Mouse (Mus musculus): Measurements from ENCODE around the gene Irak2. TPM values are rescaled to one million over a fixed set of nuclear protein-coding genes. Genes with fewer than 3 reads are reported as not detected.

Gene Irak2
- polyA plus RNA-seq, 1 experiment = 31.8 TPM

GRCm38 (mm10) chr6:113630322-113630721 lies 7.9 kb upstream of the Irak2 start:
- no peak overlapping the region for H3K4me3 ChIP-seq (replicated peaks)
- peaks cover 75% of the 10 kb centered on the region for H3K36me3 ChIP-seq (replicated peaks; ENCODE audit: low read length)
- H3K4me1 ChIP-seq = peaks cover 21% of the 10 kb centered on the region
- no peaks in the 10 kb centered on the region for H3K9me3 ChIP-seq
- no peaks in the 10 kb centered on the region for H3K27me3 ChIP-seq (replicated peaks)
- TF ChIP-seq GATA1 (IDR thresholded peaks at IDR 0.05; ENCODE audit: borderline replicate concordance, low read length) = no peak

DNA sequence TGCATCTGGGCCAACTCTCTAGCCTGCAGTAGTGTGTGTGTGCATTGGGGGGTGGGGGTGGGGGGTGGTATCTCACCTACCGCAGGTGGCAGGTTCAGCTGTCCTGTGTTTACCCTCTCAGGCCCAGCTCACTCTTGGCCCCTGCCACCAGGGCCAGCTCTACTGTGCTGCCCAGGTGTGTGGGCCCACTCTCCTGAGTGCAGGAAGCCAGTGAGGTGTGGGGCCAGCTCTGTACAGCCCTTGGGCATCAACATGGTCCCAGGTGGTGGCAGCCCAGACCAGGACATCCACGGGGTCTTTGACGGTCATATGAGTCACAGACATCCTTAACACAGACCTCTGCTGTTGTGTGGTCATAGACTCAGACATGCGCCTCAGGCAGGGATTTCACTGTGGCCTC lies 5.4 kb upstream of the Irak2 start:
- no peak overlapping the region for H3K4me3 ChIP-seq (replicated peaks)
- TF ChIP-seq FLI1 (IDR thresholded peaks at IDR 0.05; ENCODE audit: low read length) (no peak), GATA1 (IDR thresholded peaks at IDR 0.05; ENCODE audit: borderline replicate concordance, low read length) (no peak)
- peaks cover 4% of the 10 kb centered on the region for H3K27me3 ChIP-seq (replicated peaks)
- H3K36me3 ChIP-seq (replicated peaks; ENCODE audit: low read length) = peaks cover 58% of the 10 kb centered on the region
- H3K4me1 ChIP-seq = peaks cover 10% of the 10 kb centered on the region
- H3K9me3 ChIP-seq = no peaks in the 10 kb centered on the region

DNA sequence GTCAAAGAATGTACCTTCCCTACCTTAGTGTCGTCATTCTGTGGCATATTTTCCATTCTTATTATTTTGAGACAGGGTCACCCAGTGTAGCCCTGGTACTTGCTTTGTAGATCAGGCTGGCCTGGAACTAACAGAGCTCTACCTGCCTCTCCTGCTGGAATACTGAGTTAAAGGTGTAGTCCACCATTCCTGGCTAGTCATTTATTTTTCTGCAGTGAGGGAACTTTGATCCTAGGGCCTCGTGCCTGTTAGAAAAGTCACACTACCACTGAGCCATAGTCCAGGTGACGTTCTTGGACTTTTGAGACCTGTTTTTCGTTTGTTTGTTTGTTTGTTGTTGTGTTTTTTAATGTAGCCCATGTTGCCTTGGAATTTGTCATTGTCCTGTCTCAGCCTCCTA lies 934 bp downstream of the Irak2 start:
- TF ChIP-seq GATA1 (IDR thresholded peaks at IDR 0.05; ENCODE audit: borderline replicate concordance, low read length) (no peak), FLI1 (IDR thresholded peaks at IDR 0.05; ENCODE audit: low read length) (no peak)
- no peaks in the 10 kb centered on the region for H3K9me3 ChIP-seq
- peaks cover 7% of the 10 kb centered on the region for H3K4me1 ChIP-seq
- H3K27me3 ChIP-seq (replicated peaks) = peaks cover 24% of the 10 kb centered on the region
- no peaks in the 10 kb centered on the region for H3K36me3 ChIP-seq (replicated peaks; ENCODE audit: low read length)
- H3K4me3 ChIP-seq (replicated peaks) = peak overlapping the region; percentile 80

GRCm38 (mm10) chr6:113642605-113643004 lies 4.3 kb downstream of the Irak2 start:
- Histone ChIP-seq H3K27me3 (replicated peaks) (peaks cover 39% of the 10 kb centered on the region), H3K4me3 (replicated peaks) (no peak overlapping the region), H3K9me3 (no peaks in the 10 kb centered on the region), H3K4me1 (peaks cover 14% of the 10 kb centered on the region), H3K36me3 (replicated peaks; ENCODE audit: low read length) (no peaks in the 10 kb centered on the region)
- TF ChIP-seq GATA1 (IDR thresholded peaks at IDR 0.05; ENCODE audit: borderline replicate concordance, low read length) = no peak
- no peak for TF ChIP-seq FLI1 (IDR thresholded peaks at IDR 0.05; ENCODE audit: low read length)

GRCm38 (mm10) chr6:113643021-113643420 lies 4.8 kb downstream of the Irak2 start:
- H3K4me1 ChIP-seq = peaks cover 14% of the 10 kb centered on the region
- H3K9me3 ChIP-seq = no peaks in the 10 kb centered on the region
- peaks cover 1% of the 10 kb centered on the region for H3K36me3 ChIP-seq (replicated peaks; ENCODE audit: low read length)
- H3K27me3 ChIP-seq (replicated peaks) = peaks cover 40% of the 10 kb centered on the region
- TF ChIP-seq FLI1 (IDR thresholded peaks at IDR 0.05; ENCODE audit: low read length) = no peak
- H3K4me3 ChIP-seq (replicated peaks) = no peak overlapping the region

DNA sequence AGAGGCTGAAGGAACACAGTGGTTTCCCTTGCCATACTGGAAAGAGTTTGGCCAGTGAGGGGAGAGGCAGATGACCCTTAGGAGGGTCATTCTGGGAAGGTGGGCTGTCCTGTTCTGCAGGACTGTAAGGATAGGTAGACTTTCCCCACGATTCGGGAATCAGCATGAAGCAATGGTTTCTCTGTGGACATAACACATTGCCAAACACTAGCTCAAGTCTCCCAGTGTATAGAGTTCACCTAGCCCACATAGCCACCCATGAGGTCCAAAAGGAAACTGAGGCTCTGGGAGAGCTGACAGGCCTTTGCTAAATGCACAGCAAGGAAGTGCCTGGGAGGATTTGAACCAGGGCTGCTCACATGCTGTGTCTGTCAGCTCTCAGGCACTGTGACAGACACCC lies 5.7 kb downstream of the Irak2 start:
- Histone ChIP-seq H3K4me1 (peaks cover 15% of the 10 kb centered on the region), H3K4me3 (replicated peaks) (no peak overlapping the region), H3K27me3 (replicated peaks) (peaks cover 48% of the 10 kb centered on the region), H3K9me3 (no peaks in the 10 kb centered on the region), H3K36me3 (replicated peaks; ENCODE audit: low read length) (peaks cover 5% of the 10 kb centered on the region)
- TF ChIP-seq FLI1 (IDR thresholded peaks at IDR 0.05; ENCODE audit: low read length) (no peak), GATA1 (IDR thresholded peaks at IDR 0.05; ENCODE audit: borderline replicate concordance, low read length) (no peak)

GRCm38 (mm10) chr6:113644808-113645207 lies 6.5 kb downstream of the Irak2 start:
- Histone ChIP-seq H3K4me3 (replicated peaks) (no peak overlapping the region), H3K36me3 (replicated peaks; ENCODE audit: low read length) (peaks cover 5% of the 10 kb centered on the region), H3K27me3 (replicated peaks) (peaks cover 48% of the 10 kb centered on the region), H3K4me1 (peaks cover 23% of the 10 kb centered on the region), H3K9me3 (no peaks in the 10 kb centered on the region)
- TF ChIP-seq FLI1 (IDR thresholded peaks at IDR 0.05; ENCODE audit: low read length) (no peak), GATA1 (IDR thresholded peaks at IDR 0.05; ENCODE audit: borderline replicate concordance, low read length) (no peak)

DNA sequence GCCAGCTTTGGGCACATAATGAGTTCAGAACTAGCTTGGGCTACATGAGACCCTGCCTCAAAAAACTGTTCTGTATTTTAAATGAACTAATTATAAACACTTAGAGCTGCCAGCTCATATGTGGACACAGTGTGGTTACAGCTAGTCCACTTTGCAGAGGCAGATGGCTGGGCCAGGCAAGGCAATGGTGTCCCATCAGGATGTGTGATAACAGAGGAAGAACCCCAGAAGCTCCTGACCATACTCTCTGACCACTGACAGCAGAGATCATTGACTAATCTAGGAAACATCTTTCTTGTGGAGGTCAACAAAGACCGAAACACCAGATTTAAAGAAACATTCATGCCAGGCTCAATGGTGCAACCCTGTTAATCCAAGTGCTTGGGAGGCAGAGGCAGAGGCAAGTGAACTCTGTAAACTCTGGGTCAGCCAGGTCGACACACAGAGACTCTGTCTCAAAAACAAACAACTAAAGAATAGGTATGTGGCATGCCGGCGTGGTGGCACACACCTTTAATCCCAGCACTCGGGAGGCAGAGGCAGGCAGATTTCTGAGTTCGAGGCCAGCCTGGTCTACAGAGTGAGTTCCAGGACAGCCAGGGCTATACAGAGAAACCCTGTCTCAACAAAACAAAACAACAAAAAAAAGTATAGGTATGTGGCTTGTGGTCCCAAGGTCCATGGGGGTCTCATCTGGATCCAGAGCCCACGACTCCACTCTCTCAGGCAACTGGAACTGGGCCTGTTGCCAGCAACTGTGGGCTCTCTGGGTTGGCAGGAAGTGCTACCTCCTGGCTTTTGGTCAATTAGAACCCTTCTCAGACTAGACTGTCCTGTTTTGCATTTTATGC lies 11.3 kb downstream of the Irak2 start:
- Histone ChIP-seq H3K27me3 (replicated peaks) (peaks cover 41% of the 10 kb centered on the region), H3K4me3 (replicated peaks) (no peak overlapping the region), H3K36me3 (replicated peaks; ENCODE audit: low read length) (peaks cover 5% of the 10 kb centered on the region), H3K4me1 (peaks cover 46% of the 10 kb centered on the region), H3K9me3 (no peaks in the 10 kb centered on the region)
- TF ChIP-seq GATA1 (IDR thresholded peaks at IDR 0.05; ENCODE audit: borderline replicate concordance, low read length) (no peak), FLI1 (IDR thresholded peaks at IDR 0.05; ENCODE audit: low read length) (no peak)

DNA sequence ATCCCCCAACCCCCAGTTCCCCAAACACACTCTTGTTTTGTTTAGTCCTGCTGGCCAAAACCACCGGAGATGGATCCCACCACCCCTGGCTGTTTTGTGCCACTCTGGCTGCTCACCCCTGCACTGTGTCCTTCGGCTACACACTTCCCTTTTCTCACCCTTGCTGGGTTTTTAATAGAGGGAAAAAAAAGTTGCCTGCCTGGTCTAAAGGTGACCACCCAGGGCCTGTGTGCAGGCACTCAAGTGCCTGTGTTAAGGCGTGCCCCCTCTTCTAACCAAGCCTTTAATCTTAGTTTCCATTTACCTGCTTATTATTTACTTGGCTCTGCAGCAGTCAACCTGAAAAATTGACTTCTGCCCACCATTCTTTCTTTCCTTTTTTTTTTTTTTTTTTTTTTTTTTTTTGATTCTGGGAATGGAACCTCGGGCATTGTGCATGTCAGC lies 12.0 kb downstream of the Irak2 start:
- TF ChIP-seq GATA1 (IDR thresholded peaks at IDR 0.05; ENCODE audit: borderline replicate concordance, low read length) = no peak
- no peak for TF ChIP-seq FLI1 (IDR thresholded peaks at IDR 0.05; ENCODE audit: low read length)
- H3K9me3 ChIP-seq = no peaks in the 10 kb centered on the region
- H3K27me3 ChIP-seq (replicated peaks) = peaks cover 41% of the 10 kb centered on the region
- peaks cover 5% of the 10 kb centered on the region for H3K36me3 ChIP-seq (replicated peaks; ENCODE audit: low read length)
- H3K4me3 ChIP-seq (replicated peaks) = no peak overlapping the region
- H3K4me1 ChIP-seq = peaks cover 49% of the 10 kb centered on the region

- Histone ChIP-seq H3K9me3 (no peaks in the 10 kb centered on the region; the same call in 1 of the 2 replicates), H3K4me3 (replicated peaks) (no peak overlapping the region), H3K27me3 (replicated peaks) (peaks cover 43% of the 10 kb centered on the region), H3K4me1 (peaks cover 49% of the 10 kb centered on the region), H3K36me3 (replicated peaks; ENCODE audit: low read length) (peaks cover 5% of the 10 kb centered on the region)
- TF ChIP-seq GATA1 (IDR thresholded peaks at IDR 0.05; ENCODE audit: borderline replicate concordance, low read length) (no peak), FLI1 (IDR thresholded peaks at IDR 0.05; ENCODE audit: low read length) (no peak)
Observed at GRCm38 (mm10) chr6:113651626-113652025, 13.4 kb downstream of the Irak2 start.

All from megakaryocyte, embryonic 14.5 days (primary cell).